Mouse (Mus musculus): ENCODE measurements around the gene Prr19. TPM values are rescaled to one million over a fixed set of nuclear protein-coding genes. Genes with fewer than 3 reads are reported as not detected.

The Prr19 gene
- polyA plus RNA-seq, 1 experiment from 2014 or later = 1.1 TPM

DNA sequence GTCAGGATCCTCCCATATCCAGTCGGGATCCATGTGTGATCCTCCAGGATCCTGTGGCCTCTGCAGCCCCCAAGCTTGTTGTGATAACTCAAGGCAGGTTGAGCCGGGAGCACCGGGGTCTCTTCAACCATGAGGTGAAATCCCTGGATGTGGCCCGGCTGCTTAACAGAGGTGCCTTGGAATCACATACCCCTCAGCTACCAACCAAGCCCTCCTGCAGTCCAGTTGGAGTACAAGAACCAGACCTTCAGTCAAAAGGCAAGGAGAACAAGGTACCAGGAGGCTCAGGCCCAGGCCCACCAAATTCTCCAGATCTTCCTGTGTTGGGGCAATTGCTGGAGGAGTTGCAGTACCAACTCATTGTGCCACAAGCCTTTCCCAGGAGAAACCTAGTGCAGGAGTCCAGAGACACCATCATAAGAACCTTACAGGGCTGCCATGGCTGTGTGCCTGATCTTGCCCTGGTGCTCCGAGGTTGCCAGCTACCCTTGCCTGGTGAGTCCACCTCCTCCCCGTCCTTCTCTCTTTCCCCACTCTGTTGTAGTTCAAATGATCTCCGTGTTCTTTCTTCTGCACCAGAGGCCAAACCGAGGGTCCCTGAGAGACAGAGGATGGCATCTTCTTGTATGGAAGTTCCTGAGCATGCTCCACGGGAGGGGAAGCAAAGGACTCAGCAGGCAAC, 1.9 kb downstream of the Prr19 start:
- Histone ChIP-seq H3K9me3 (no peaks in the 10 kb centered on the region), H3K27me3 (peaks cover 31% of the 10 kb centered on the region), H3K4me2 (replicated peaks) (no peak overlapping the region), H3K4me3 (no peak overlapping the region), H3K4me1 (peaks cover 16% of the 10 kb centered on the region), H3K9ac (no peak overlapping the region), H3K36me3 (no peaks in the 10 kb centered on the region), H3K27ac (no peak overlapping the region)
- ATAC-seq (ENCODE audit: low FRiP score, low read depth) = no peak
- WGBS = 57% methylated on average over 9 of the region's 9 CpGs

GRCm38 (mm10) chr7:25303685-25304006, 2.4 kb downstream of the Prr19 start:
- no peak for ATAC-seq (ENCODE audit: low FRiP score, low read depth)
- no peak overlapping the region for H3K9ac ChIP-seq
- H3K4me3 ChIP-seq = no peak overlapping the region
- peaks cover 11% of the 10 kb centered on the region for H3K4me1 ChIP-seq
- H3K27me3 ChIP-seq = peaks cover 36% of the 10 kb centered on the region
- H3K27ac ChIP-seq = no peak overlapping the region
- no peak overlapping the region for H3K4me2 ChIP-seq (replicated peaks)
- no peaks in the 10 kb centered on the region for H3K36me3 ChIP-seq
- 71% methylated on average over 3 of the region's 3 CpGs for WGBS
- no peaks in the 10 kb centered on the region for H3K9me3 ChIP-seq

GRCm38 (mm10) chr7:25305481-25305880, 4.3 kb downstream of the Prr19 start:
- Histone ChIP-seq H3K9ac (peak overlapping the region; percentile 55; the same call in 1 of the 2 replicates), H3K27ac (no peak overlapping the region), H3K4me2 (replicated peaks) (peak overlapping the region; percentile 95), H3K4me3 (peak overlapping the region; percentile 55), H3K4me1 (peaks cover 10% of the 10 kb centered on the region), H3K9me3 (no peaks in the 10 kb centered on the region), H3K36me3 (no peaks in the 10 kb centered on the region), H3K27me3 (peaks cover 47% of the 10 kb centered on the region)
- 0% methylated on average over 2 of the region's 2 CpGs for WGBS
- ATAC-seq (ENCODE audit: low FRiP score, low read depth) = no peak

- peaks cover 49% of the 10 kb centered on the region for H3K27me3 ChIP-seq
- no peaks in the 10 kb centered on the region for H3K36me3 ChIP-seq
- H3K4me1 ChIP-seq = peaks cover 10% of the 10 kb centered on the region
- H3K4me3 ChIP-seq = peak within 1 kb of the TSS; percentile 55
- no peaks in the 10 kb centered on the region for H3K9me3 ChIP-seq
- under 1% methylated on average over 31 of the region's 47 CpGs for WGBS
- peak within 1 kb of the TSS; percentile 55 for H3K9ac ChIP-seq
- H3K27ac ChIP-seq = no peak within 1 kb of the TSS; the same call in 1 of the 2 replicates
- H3K4me2 ChIP-seq (replicated peaks) = peak within 1 kb of the TSS; percentile 95
- peak; percentile 89 for ATAC-seq (ENCODE audit: low FRiP score, low read depth)
These were observed 4.9 kb downstream of the Prr19 start, which contains the start of gene Tmem145 for GRCm38 (mm10) chr7:25305956-25306613. Gene Tmem145, plus strand, starts transcription at chr7:25306106.

GRCm38 (mm10) chr7:25306614-25306996, 5.4 kb downstream of the Prr19 start:
- ATAC-seq (ENCODE audit: low FRiP score, low read depth) = no peak
- H3K4me2 ChIP-seq (replicated peaks) = no peak overlapping the region; the same call in 1 of the 2 replicates
- no peak overlapping the region for H3K27ac ChIP-seq
- H3K4me3 ChIP-seq = no peak overlapping the region
- no peaks in the 10 kb centered on the region for H3K36me3 ChIP-seq
- 41% methylated on average over 2 of the region's 2 CpGs for WGBS
- H3K9me3 ChIP-seq = no peaks in the 10 kb centered on the region
- H3K27me3 ChIP-seq = peaks cover 54% of the 10 kb centered on the region
- H3K9ac ChIP-seq = no peak overlapping the region
- peaks cover 10% of the 10 kb centered on the region for H3K4me1 ChIP-seq

GRCm38 (mm10) chr7:25308702-25309318, 7.6 kb downstream of the Prr19 start:
- H3K9me3 ChIP-seq = no peaks in the 10 kb centered on the region
- H3K36me3 ChIP-seq = no peaks in the 10 kb centered on the region
- peaks cover 69% of the 10 kb centered on the region for H3K27me3 ChIP-seq
- peaks cover 10% of the 10 kb centered on the region for H3K4me1 ChIP-seq
- ATAC-seq (ENCODE audit: low FRiP score, low read depth) = no peak
- no peak overlapping the region for H3K4me2 ChIP-seq (replicated peaks)
- no peak overlapping the region for H3K27ac ChIP-seq
- H3K9ac ChIP-seq = no peak overlapping the region
- 58% methylated on average over 17 of the region's 17 CpGs for WGBS
- no peak overlapping the region for H3K4me3 ChIP-seq

GRCm38 (mm10) chr7:25309425-25309824, 8.2 kb downstream of the Prr19 start:
- H3K36me3 ChIP-seq = no peaks in the 10 kb centered on the region
- no peak overlapping the region for H3K27ac ChIP-seq
- ATAC-seq (ENCODE audit: low FRiP score, low read depth) = no peak
- H3K9me3 ChIP-seq = no peaks in the 10 kb centered on the region
- 86% methylated on average over 9 of the region's 9 CpGs for WGBS
- peaks cover 13% of the 10 kb centered on the region for H3K4me1 ChIP-seq
- no peak overlapping the region for H3K4me3 ChIP-seq
- H3K4me2 ChIP-seq (replicated peaks) = no peak overlapping the region
- no peak overlapping the region for H3K9ac ChIP-seq
- H3K27me3 ChIP-seq = peaks cover 74% of the 10 kb centered on the region

DNA sequence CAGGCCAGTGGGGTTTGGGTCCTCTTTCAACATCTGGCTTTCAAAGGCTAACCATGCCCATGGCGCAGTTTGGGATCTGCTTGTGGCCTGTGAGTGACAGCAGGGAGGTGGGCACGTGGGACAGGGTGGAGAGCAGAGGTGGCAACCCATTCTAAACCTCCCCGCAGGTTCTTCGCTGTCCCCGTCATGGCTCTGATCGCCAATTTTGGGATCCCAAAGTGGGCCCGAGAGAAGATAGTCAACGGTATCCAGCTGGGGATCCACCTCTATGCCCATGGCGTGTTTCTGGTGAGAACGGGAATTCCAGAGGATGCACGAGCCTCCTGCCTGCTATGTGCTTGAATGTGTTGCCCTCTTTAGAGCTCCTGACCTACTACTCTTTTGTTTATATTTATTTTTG, 10.0 kb downstream of the Prr19 start:
- Histone ChIP-seq H3K9ac (no peak overlapping the region), H3K4me2 (replicated peaks) (no peak overlapping the region), H3K9me3 (no peaks in the 10 kb centered on the region), H3K4me1 (peaks cover 21% of the 10 kb centered on the region), H3K4me3 (no peak overlapping the region), H3K27me3 (peaks cover 83% of the 10 kb centered on the region), H3K27ac (no peak overlapping the region), H3K36me3 (no peaks in the 10 kb centered on the region)
- WGBS = 85% methylated on average over 11 of the region's 11 CpGs
- no peak for ATAC-seq (ENCODE audit: low FRiP score, low read depth)

DNA sequence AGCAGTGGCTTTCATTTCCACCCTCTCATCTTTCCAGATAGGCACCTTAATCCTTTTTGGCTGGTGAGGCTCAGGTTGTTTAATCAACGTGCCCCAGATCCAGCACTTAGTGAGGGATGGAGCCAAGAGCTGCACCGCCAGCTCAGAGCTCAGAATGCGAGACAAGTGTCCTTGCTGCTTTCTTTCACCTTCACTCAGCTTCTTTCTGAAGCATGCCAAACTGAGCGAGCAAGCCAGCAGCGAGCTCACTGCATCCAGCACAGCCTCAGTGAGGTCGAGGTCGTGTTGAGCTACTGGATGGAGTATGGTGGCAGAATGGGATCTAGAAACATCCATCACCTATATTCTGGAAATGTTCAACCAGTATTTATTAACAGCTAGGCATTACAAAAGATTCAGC, 12.1 kb downstream of the Prr19 start:
- no peak overlapping the region for H3K27ac ChIP-seq
- H3K4me1 ChIP-seq = peaks cover 31% of the 10 kb centered on the region
- WGBS = 51% methylated on average over 7 of the region's 7 CpGs
- no peak for ATAC-seq (ENCODE audit: low FRiP score, low read depth)
- H3K36me3 ChIP-seq = no peaks in the 10 kb centered on the region
- H3K9ac ChIP-seq = no peak overlapping the region
- no peak overlapping the region for H3K4me3 ChIP-seq
- H3K27me3 ChIP-seq = peaks cover 68% of the 10 kb centered on the region
- no peaks in the 10 kb centered on the region for H3K9me3 ChIP-seq
- H3K4me2 ChIP-seq (replicated peaks) = no peak overlapping the region

- no peaks in the 10 kb centered on the region for H3K9me3 ChIP-seq
These were observed 13.5 kb downstream of the Prr19 start for GRCm38 (mm10) chr7:25314606-25315305.

DNA sequence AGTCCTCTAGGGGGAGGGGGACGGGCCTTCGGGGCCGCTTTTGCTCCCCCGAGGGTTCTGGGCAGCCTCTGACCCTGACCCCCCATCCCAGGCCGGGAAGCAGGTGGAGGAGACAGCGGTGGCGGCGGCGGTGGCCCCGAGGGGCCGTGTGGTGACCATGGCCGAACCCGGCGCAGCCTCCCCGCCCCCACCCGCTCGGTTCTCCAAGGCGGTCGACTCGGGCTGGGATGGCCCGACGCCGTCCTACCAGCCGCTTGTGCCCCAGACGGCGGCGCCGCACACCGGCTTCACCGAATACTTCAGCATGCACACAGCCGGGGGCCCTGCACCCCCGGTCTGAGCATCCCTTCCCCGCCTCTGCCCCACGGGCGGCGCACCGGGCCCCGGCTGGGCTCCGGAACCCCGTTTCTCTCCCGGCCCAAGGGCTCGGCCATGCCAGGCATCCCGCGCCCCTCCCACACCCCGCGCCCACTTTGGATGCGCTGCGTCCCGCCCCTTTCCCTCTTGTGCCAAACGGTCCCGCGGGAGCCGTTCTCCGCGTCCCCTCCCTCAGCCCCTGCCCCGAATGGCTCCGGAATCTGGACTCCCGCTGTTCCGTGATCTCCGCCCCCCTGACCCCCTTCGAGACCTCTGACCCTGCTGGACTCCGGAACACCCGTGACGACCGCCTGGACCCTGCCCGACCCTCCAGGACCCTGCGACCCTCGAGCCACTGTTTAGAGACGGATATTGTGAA, 14.3 kb downstream of the Prr19 start:
- peaks cover 54% of the 10 kb centered on the region for H3K27me3 ChIP-seq
- H3K4me1 ChIP-seq = peaks cover 36% of the 10 kb centered on the region
- peak overlapping the region; percentile 68 for H3K9ac ChIP-seq
- no peak for ATAC-seq (ENCODE audit: low FRiP score, low read depth)
- WGBS = under 1% methylated on average over 69 of the region's 69 CpGs
- H3K27ac ChIP-seq = no peak overlapping the region
- no peaks in the 10 kb centered on the region for H3K9me3 ChIP-seq
- peak overlapping the region; percentile 83 for H3K4me2 ChIP-seq (replicated peaks)
- H3K4me3 ChIP-seq = peak overlapping the region; percentile 74
- H3K36me3 ChIP-seq = peaks cover 3% of the 10 kb centered on the region; the same call in 1 of the 2 replicates

More at GRCm38 (mm10) chr7:25314606-25315305, 13.5 kb downstream of the Prr19 start:
- Histone ChIP-seq H3K4me2 (replicated peaks) (peak overlapping the region; percentile 83), H3K27ac (no peak overlapping the region), H3K4me3 (peak overlapping the region; percentile 74), H3K36me3 (no peaks in the 10 kb centered on the region), H3K4me1 (peaks cover 36% of the 10 kb centered on the region), H3K27me3 (peaks cover 54% of the 10 kb centered on the region), H3K9ac (peak overlapping the region; percentile 68)
- 1% methylated on average over 39 of the region's 51 CpGs for WGBS
- no peak for ATAC-seq (ENCODE audit: low FRiP score, low read depth)
